Mouse (Mus musculus) spleen, postnatal 10 days (tissue): ENCODE measurements around the gene Rhbdf2.

Experiments used
- DNase-seq, 2 experiments: peaks; one replicate each; pipeline ENCODE4 v3.0.0; 2021 to 2022; ENCODE audit warnings: low spot score in 2 of 2

The Rhbdf2 gene

DNA sequence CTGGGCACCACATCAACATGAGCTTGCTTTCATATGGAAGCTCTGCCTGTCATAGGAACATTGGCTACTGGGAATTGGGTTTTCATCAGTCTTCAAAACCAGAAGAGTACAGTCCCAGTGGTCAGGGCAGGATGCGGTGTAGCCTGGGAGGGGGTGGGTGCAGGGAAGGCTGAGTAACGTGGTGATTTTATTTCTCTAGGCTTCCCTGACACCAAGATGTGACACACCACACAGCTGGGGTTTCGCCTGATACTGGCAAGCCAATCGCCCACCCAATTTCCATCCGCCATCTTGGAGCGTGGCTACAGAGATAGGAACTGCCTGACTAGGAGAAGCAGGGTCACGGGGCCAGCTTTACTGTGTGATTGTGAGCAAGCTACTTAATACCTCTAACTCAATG lies 8.2 kb downstream of the Rhbdf2 start:
- DNase-seq, result no peak

DNA sequence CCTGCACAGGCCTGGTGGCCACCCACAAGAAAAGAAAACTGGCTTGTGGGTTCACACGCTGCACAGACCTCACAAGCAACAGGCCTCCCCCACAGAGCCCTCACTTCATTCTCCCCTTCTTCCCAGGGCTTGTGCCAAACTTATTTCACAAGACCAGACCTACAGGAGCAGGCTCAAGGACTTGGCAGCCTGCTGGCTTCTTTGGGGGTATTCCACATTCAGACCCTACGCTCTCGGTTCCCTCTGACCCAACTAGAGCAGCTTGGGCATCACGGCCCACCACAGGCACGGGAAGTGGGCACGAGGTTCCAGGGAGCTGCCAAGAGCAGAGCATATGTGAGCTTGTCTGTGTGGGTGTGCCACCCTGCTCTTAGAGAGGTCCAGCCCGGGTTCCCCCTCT lies 9.2 kb downstream of the Rhbdf2 start:
- DNase-seq, result peak in 1 of 2 experiments; percentile 32

DNA sequence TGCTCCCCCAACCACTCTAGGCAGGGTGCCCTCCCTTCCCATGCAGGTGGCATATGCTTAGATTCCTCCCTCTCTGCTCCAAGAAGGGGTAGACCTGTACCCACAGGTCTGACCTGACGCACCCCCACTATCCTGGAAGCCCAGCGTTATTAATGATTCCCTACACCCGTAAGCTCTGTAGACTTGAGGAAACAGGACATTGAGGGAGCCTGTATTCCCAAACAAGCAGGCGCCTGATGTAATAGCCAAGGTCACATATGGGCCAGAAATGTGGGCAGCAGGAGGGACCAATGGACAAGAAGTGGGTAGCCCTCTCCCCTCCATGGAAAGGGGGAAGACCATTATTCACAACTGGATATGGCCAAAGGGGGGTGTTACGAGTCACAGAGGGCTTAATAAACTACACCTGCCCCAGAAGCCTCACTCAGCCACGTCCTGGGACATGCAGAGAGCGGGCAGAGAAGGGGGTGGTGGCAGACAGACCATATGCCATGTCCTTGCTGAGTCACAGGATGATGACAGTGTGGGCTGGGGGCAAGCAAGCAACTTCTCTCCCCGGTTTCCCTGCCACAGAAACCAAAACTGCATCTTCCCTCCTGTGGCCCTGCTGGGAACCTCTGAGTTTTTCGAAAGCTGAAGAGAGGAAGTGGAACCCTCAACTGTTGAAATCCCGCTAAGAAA lies 10.2 kb downstream of the Rhbdf2 start:
- DNase-seq, result peak in 1 of 2 experiments; percentile 53

DNA sequence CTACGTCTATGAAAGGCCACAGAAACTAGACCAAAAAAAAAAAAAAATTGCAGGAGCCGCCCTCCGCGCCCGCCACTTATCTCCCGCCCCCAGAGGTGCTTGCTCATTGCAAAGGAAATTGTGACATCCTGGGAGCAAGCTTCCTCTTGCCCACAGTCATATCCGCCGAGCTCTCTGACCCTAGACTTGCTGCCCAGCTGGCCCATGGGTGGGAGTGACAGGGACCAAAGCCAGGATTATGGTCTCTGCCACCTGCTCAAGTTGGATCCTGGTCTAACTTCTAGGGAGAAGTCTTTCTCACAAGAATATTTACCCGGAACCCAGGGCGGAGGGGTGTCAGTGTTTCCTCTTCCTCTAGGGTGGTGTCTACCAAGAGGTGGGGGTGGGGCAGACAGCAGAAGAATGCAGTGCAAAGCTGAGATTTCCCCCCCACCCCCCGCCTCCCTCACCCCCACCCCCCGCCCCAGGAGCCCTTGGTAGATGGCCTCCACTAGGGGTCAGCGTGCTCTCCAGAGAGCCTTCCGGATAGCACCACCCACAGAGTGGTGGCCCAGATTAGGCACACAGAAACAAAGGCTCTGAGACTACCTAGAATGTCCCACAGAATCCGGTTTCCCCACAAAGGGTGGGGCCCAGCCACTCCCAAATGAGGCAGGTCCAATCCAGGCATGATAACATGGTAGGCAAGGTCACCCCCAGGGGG lies 10.9 kb downstream of the Rhbdf2 start:
- peak; percentile 73 to 85 for DNase-seq

DNA sequence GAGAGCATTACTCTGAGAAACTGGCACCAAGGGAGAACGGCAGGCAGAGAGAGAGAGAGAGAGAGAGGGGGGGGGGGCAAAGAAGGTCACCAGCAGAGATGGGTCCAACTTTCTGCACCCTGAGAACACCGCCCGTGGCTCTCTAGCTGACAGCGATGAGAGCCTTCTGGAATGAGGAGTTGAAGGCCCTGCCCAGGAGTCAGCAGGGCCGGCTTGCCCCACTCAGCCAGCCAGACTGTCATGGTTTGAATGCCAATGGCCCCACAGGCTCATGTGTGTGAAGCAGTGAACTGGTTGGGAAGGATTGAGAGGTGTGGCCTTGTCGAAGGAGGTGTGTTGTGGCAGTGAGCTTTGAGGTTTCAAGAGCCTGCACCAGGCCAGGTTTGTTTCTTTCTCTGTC lies 13.6 kb downstream of the Rhbdf2 start:
- DNase-seq, result no peak

DNA sequence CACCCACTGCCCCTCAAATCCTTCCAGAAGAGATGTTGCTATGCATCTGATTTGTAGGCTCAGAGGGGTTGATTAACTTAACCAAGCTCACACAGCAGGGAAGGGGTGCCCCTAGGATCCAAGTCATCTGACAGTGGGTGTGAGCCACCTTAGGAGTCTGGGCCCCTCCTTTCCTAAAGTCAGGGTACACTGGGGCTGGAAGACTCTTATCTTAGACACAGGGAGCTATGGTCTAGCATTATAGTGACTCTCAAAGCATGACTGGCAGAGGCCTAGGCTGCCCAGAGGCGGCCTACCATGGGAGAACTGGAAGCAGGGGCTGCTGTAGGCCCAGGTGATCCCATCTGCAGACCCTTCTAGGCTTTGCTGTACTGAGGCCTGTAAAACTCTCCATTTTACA lies 14.3 kb downstream of the Rhbdf2 start:
- no peak for DNase-seq

DNA sequence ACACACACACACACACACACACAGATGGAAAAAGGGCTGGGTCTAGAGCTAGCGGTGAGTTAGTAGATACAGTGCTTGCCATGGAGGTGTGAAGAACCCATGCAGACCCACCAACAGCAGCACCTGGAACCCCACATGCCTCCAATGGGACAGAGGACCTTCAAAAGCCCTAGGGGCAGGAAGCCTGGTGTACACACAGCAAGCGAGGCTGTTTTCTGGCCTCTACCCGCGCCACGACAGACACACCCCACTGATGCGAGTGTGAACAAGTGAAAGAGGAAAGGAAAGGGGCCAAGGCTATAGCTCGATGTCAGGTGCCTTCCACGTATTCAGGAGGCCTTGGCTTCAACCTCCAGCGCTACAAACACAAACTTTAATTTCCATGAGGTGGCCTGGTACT lies 14.9 kb downstream of the Rhbdf2 start:
- DNase-seq, result no peak

DNA sequence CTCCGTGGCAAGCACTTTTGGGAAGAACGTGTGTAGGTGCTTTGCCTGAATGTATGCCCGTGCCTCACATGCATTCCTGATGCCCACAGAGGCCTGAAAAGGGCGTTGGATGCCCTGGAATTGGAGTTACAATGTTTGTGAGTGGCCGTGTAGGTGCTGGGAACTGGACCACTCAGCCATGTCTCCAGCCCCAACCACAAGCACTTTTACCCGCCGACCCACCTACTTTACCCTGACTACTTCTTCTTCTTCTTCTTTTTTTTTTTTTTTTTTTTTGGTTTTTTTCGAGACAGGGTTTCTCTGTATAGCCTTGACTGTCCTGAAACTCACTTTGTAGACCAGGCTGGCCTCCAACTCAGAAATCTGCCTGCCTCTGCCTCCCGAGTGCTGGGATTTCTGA lies 15.7 kb downstream of the Rhbdf2 start:
- DNase-seq, result peak in 1 of 2 experiments; percentile 56

DNA sequence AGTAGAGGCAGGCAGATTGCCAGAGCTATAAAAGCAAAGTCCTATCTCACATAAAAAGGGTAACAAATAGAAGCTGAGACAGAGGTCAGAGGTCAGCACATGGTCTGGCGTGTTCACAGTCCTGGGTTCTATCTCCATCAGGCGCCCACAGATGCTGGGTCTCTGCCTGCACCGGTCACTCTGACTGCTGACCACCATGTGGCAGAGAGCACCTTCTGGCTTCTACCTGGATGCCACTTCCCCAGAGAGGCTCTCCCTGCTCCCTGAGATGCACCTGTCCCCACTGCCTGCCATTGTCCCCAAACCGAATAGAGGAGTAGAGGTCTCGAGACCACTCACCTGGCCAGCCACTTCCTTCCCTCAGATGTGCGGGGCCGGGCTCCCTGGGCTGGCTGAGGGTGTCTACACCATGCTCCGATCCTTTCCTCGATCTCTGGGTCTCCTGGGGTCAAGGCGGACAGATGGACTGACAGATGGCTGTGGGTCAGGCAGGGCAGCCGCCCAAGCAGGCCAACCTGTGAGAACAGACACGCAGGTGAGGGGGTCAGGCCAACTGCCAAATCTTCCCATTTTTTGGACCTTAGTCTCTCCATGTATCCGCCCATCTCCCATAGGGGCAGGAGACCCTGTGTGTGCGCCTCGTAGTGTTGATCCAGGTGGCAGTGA lies 16.7 kb downstream of the Rhbdf2 start:
- DNase-seq, result no peak

DNA sequence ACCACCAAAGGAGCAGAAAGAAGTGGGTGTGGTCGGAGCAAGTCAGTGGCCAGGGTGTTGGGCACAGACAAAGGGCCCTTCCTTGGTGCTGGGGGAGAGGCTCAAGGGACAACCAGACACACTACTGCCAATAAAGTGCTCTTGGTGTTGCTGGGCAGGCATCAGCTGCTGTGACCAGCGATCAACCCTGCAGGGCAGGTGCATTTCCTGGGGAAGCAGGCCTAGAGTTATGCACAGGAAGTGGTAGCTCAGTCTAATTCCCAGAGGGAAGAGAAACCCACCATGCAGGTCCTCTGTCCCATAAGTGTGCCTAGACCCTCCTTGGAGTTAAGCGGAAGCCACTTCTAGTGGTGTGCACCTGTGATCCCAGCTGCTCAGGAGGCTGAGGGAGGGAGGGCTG lies 19.1 kb downstream of the Rhbdf2 start:
- DNase-seq, result no peak

DNA sequence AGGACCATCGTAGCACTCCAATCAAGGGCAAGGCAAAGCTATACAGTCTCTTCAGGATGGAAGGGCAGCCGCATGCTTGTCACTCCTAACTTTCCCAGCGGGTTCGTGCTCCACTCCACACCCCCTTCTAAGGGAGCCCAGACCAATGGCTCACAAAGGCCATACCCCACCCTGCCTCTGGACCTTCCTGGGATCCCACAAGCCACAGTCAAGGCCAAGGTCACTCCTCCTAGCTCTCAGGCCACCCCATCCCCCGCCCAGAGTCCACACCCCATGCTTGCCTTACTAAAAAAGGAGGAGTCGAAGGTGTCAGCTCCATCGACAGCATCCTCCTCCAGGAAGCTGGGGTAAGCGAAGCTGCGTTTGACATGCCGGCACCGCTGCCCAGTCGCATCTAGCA lies 22.7 kb downstream of the Rhbdf2 start:
- DNase-seq, result no peak

DNA sequence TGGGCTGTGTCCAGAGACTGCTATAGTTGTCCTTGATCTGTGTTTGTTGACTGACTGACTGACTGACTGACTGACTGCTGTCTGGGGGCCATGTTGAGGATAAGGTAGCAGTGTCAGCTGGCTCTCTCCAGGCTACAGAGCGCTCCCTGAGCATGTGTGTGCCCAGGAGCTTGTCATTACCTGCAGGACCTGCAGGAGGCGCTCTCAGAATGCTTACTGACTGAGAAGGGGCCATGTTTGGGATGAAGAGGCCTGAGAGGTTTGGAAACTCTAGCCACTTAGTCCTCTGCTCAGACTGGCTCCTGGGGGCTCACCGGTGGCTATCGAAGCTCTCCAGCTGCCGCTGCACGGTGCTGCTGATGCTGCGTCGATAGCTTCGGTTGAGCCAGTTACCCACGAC lies 23.5 kb downstream of the Rhbdf2 start:
- DNase-seq, result peak; percentile 60 to 79

DNA sequence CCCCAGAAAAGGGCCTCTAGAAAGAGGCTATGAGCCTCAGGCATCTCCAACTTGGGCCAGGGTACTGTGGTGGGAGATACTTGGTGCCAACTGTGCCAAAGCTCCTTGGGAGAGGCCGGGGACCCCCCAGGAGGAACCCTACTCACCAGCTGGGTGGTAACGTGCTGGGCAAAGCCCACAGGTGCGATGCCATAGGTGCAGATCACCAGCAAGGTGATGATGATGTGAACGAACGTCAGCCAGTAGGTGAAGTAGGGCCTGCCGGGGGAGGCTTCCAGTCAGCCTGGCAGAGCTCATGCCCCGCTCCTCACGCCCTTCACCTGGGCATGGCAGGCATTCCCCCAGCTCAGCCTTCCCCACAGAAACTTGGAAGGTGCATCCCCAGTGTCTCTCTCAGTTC lies 24.8 kb downstream of the Rhbdf2 start:
- no peak for DNase-seq

DNA sequence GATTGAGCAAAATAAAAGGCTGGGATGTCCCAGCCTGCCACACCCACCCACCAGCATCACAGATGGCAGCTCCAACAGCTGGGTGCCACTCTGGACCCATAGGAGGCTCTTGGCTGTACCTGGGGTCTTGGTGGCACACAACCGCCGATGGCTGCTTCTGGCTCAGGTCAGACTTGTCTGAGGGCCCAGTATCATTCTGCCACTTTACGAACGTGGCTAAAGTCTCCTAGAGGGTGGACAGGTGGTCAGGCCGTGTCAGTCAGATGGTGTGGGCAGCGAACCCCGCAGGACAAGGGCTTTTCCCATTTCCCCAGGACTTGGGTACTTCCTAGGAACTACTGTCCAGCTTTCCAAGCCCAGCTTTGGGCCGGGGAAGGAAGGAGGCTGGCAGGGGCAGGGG lies 25.7 kb downstream of the Rhbdf2 start:
- no peak for DNase-seq

DNA sequence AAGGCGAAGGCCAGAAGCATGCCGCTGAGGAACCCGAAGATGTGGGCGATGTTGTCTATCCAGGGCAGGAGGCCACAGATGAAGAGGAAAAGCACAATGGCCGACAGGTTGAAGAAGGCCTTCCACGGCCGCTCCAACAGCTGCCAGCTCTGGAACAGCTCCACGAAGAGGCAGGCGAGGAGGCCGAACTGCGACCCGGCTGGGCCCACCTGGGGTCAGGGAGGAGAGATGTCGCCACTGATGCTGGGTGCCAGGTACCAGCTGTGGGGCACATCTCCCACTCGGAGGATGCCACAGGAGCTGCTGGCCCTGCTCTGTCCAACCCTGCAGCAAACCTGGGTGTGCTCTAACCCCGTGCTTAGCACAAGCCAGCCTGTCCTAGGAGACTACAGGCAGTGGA lies 27.6 kb downstream of the Rhbdf2 start:
- DNase-seq, result no peak

DNA sequence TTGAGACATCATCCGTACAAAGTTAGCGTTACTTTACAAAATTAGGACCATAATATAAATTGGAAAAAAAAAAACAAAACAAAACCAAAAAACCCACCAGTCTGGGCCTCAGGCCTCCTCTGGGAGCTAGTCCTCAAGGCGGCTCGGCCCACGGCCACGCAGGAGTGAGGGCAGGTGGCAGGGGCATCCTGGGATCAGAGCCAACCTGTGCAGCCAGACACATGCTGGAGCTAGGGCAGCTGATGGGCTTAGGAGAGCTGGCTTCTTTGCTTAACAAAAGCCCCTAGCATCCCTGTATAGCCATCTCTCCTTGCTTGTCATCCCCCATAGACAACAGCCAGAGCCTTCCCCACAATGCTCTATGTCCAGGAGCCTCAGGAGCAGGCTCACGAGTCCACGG lies 28.6 kb downstream of the Rhbdf2 start:
- DNase-seq, result no peak

DNA sequence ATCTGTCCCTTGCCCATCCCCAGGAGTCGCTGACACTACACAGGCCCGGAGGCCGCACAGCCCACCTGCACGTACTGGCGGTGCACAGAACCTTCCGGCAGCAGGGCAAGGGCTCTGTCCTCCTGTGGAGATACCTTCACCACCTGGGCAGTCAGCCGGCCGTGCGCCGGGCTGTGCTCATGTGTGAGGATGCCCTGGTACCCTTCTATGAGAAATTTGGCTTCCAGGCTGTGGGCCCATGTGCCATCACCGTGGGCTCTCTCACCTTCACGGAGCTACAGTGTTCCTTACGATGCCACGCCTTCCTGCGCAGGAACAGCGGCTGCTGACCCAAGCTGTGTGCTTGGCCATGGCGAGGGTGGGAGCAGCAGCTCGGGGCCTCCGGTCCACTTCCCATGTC lies 30.1 kb downstream of the Rhbdf2 start:
- DNase-seq, result no peak

DNA sequence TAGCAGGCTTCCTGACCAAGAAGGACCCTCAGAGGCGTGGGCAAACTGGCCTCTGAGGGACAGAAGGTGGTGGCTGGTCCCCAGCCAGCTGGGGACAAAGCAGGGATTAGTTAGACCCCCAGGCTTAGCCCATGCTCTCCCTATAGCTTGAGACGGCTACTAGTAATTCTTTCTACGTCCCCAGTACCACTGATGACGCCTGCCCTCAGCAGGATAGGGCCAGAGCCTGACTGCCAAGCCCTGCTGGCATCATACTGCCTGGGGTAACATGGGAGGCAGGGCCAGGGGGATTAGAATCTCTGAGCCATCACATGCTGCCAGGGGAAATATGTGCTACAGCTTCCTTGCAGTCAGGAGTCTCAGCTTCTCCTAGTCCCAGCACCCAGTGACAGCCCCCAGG lies 33.5 kb downstream of the Rhbdf2 start:
- DNase-seq, result no peak

DNA sequence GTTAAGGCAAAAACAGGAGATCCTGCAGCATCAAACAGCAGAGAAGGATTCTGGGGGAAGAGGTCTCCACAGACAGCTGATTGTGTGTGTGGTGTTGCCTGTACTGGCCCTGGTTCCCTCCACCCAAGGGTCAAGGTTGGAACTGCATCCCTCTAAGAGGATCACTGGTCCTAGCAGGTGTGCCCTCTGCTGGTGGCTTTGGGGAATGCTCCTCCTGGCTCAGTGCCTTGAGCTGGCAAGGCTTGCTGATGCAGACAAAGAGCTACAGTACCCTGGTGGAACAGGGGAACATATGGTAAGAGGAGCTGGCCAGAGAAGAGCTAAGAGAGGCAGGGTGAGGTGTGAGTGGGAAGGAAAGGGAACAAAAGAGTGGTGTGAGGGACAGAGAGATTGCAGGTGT lies 34.4 kb downstream of the Rhbdf2 start:
- DNase-seq, result peak; percentile 96

DNA sequence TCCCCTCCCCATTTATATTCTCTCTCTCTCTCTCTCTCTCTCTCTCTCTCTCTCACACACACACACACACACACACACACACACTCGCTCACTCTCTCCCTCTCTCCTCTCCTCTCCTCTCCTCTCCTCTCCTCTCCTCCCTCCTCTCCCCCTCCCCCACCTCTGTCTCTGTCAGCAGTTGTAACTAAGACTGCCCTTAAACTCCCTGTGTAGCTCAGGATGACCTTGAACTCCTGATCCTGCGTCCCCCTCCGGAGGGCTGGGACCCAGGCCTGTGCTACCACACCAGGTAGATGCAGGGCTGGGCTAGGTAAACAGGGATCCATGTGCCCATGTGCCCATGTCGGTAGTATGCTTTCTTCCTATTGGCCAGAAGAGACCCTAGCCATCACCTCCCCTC lies 35.2 kb downstream of the Rhbdf2 start:
- no peak for DNase-seq

DNA sequence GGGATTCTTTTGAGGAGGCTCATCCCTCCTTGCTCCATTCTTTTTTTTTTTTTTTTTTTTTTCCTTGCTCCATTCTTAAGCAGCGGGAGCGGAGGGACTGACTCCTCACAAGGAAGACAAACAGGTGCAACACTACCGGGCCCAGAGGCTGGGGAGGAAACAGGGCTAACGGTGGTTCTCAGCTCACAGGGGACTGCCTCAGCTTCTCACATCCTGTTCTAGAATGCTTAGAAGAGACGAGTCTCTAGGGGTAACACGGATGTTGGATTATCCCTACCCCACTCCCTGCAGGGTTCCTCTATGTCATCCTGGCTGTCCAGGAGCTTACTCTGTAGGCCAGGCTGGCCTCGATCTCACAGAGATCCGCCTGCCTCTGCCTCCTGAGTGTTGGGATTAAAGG lies 37.2 kb downstream of the Rhbdf2 start:
- DNase-seq, result no peak

DNA sequence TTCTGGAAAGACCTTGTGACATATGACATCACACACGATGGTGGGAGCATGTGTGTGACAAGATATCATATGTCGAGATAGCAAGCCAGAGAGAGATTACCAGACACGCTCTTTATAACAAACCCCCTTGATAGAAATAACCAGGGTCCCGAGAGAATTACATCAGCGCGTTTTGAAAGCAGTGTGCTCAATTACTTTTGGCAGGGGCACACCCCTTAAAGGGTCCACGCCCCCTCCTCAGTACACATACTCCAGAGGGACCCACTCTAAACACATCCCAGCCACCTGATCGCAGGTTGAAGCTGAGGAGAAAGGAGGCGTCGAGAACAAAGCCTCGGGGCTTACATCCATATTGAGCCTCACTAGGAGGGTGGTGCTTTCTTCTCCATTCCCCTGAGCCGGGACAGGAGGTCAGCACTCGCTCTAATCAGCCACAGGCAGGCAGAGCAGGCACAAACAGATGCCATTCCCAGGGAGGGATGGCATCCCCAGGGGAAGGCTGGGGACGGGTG lies 37.7 kb downstream of the Rhbdf2 start:
- no peak for DNase-seq
